Mouse (Mus musculus): ENCODE data around the gene Myh14. TPM values are rescaled to one million over a fixed set of nuclear protein-coding genes. Genes with fewer than 3 reads are reported as not detected.
A peak's percentile ranks its signal among the peaks of the same experiment; 100 is the strongest.

Myh14 gene
- total RNA-seq, 1 experiment from 2014 or later = not detected

- no peak for ATAC-seq (ENCODE audit: extremely low read depth, insufficient number of reproducible peaks, low FRiP score, poor library complexity, severe bottlenecking)
Measured at GRCm38 (mm10) chr7:44676126-44676525, 5.5 kb upstream of the Myh14 start.

- no peak for ATAC-seq (ENCODE audit: extremely low read depth, insufficient number of reproducible peaks, low FRiP score, poor library complexity, severe bottlenecking)
Measured at GRCm38 (mm10) chr7:44675171-44675570, 4.5 kb upstream of the Myh14 start.

GRCm38 (mm10) chr7:44674511-44674910 lies 3.9 kb upstream of the Myh14 start:
- ATAC-seq (ENCODE audit: extremely low read depth, insufficient number of reproducible peaks, low FRiP score, poor library complexity, severe bottlenecking) = no peak

- ATAC-seq (ENCODE audit: extremely low read depth, insufficient number of reproducible peaks, low FRiP score, poor library complexity, severe bottlenecking) = no peak
Measured at GRCm38 (mm10) chr7:44672193-44672592, 1.6 kb upstream of the Myh14 start.

- no peak for ATAC-seq (ENCODE audit: extremely low read depth, insufficient number of reproducible peaks, low FRiP score, poor library complexity, severe bottlenecking)
Measured at GRCm38 (mm10) chr7:44669103-44669502, 1.5 kb downstream of the Myh14 start.

- no peak for ATAC-seq (ENCODE audit: extremely low read depth, insufficient number of reproducible peaks, low FRiP score, poor library complexity, severe bottlenecking)
Measured at GRCm38 (mm10) chr7:44667996-44668738, 2.5 kb downstream of the Myh14 start.

GRCm38 (mm10) chr7:44666462-44666861 lies 4.2 kb downstream of the Myh14 start:
- ATAC-seq (ENCODE audit: extremely low read depth, insufficient number of reproducible peaks, low FRiP score, poor library complexity, severe bottlenecking) = no peak

GRCm38 (mm10) chr7:44664731-44665130 lies 5.9 kb downstream of the Myh14 start:
- no peak for ATAC-seq (ENCODE audit: extremely low read depth, insufficient number of reproducible peaks, low FRiP score, poor library complexity, severe bottlenecking)

GRCm38 (mm10) chr7:44663546-44663945 lies 7.1 kb downstream of the Myh14 start:
- no peak for ATAC-seq (ENCODE audit: extremely low read depth, insufficient number of reproducible peaks, low FRiP score, poor library complexity, severe bottlenecking)

GRCm38 (mm10) chr7:44662569-44662968 lies 8.1 kb downstream of the Myh14 start:
- ATAC-seq (ENCODE audit: extremely low read depth, insufficient number of reproducible peaks, low FRiP score, poor library complexity, severe bottlenecking) = no peak

GRCm38 (mm10) chr7:44662168-44662567 lies 8.5 kb downstream of the Myh14 start:
- ATAC-seq (ENCODE audit: extremely low read depth, insufficient number of reproducible peaks, low FRiP score, poor library complexity, severe bottlenecking) = no peak

GRCm38 (mm10) chr7:44661219-44661618 lies 9.4 kb downstream of the Myh14 start:
- ATAC-seq (ENCODE audit: extremely low read depth, insufficient number of reproducible peaks, low FRiP score, poor library complexity, severe bottlenecking) = no peak

GRCm38 (mm10) chr7:44655504-44655903 lies 15.1 kb downstream of the Myh14 start:
- peak; percentile 48 for ATAC-seq (ENCODE audit: extremely low read depth, insufficient number of reproducible peaks, low FRiP score, poor library complexity, severe bottlenecking)

GRCm38 (mm10) chr7:44653773-44654172 lies 16.9 kb downstream of the Myh14 start:
- no peak for ATAC-seq (ENCODE audit: extremely low read depth, insufficient number of reproducible peaks, low FRiP score, poor library complexity, severe bottlenecking)

GRCm38 (mm10) chr7:44651416-44651815 lies 19.2 kb downstream of the Myh14 start:
- no peak for ATAC-seq (ENCODE audit: extremely low read depth, insufficient number of reproducible peaks, low FRiP score, poor library complexity, severe bottlenecking)

GRCm38 (mm10) chr7:44649990-44650389 lies 20.7 kb downstream of the Myh14 start:
- no peak for ATAC-seq (ENCODE audit: extremely low read depth, insufficient number of reproducible peaks, low FRiP score, poor library complexity, severe bottlenecking)

- ATAC-seq (ENCODE audit: extremely low read depth, insufficient number of reproducible peaks, low FRiP score, poor library complexity, severe bottlenecking) = no peak
Measured at GRCm38 (mm10) chr7:44649094-44649610, 21.5 kb downstream of the Myh14 start.

GRCm38 (mm10) chr7:44647729-44648128 lies 22.9 kb downstream of the Myh14 start:
- no peak for ATAC-seq (ENCODE audit: extremely low read depth, insufficient number of reproducible peaks, low FRiP score, poor library complexity, severe bottlenecking)

GRCm38 (mm10) chr7:44647042-44647724 lies 23.5 kb downstream of the Myh14 start:
- peak; percentile 57 for ATAC-seq (ENCODE audit: extremely low read depth, insufficient number of reproducible peaks, low FRiP score, poor library complexity, severe bottlenecking)

- ATAC-seq (ENCODE audit: extremely low read depth, insufficient number of reproducible peaks, low FRiP score, poor library complexity, severe bottlenecking) = no peak
Measured at GRCm38 (mm10) chr7:44645951-44646350, 24.7 kb downstream of the Myh14 start.
